Mouse (Mus musculus) stomach, postnatal 0 days (tissue): ENCODE measurements around the gene Ephx3.

Experiments used
- CTCF ChIP-seq: IDR thresholded peaks from 2 replicates; pipeline ENCODE4 v1.5.1; 2016; ENCODE audit warnings: antibody characterized with exemption, low read depth, mild to moderate bottlenecking, moderate library complexity
- EP300 ChIP-seq: optimal IDR thresholded peaks from 2 replicates; pipeline ENCODE3; 2016; ENCODE audit warnings: antibody characterized with exemption

DNA sequence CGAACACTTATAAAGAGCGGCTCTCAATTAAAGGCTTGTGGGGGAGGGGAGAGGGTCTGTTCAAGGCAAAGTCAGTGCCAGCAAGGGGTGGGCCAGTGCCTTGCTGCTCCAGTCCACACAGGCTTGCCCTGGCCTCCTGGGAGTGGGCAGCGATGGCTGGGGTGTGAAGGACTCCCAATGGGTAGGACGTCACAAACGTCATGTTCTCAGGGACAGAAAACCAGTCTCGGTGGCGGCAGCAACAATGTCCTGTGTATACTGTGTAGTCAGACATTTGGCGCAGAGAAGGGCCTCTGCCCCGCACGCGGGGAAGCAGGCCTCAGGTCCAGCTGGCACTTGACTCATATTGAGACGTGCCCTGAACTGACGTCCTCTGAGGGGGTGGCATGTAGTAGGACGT lies 7.8 kb upstream of the Ephx3 start:
- TF ChIP-seq CTCF = no peak
- TF ChIP-seq EP300 = no peak
